Mouse (Mus musculus): ENCODE measurements around the gene Rassf3.

Gene Rassf3

GRCm38 (mm10) chr10:121492608-121493315, 16.6 kb upstream of the Rassf3 start:
- no peak for DNase-seq (ENCODE audit: low spot score in 2 of 2)

- DNase-seq (ENCODE audit: low spot score in 2 of 2): no peak
Measured at GRCm38 (mm10) chr10:121489941-121490340, 13.8 kb upstream of the Rassf3 start.

- peak in 1 of 2 experiments; percentile 37 for DNase-seq (ENCODE audit: low spot score in 2 of 2)
Measured at GRCm38 (mm10) chr10:121488623-121489299, 12.6 kb upstream of the Rassf3 start.

- no peak for DNase-seq (ENCODE audit: low spot score in 2 of 2)
Measured at GRCm38 (mm10) chr10:121487716-121488115, 11.6 kb upstream of the Rassf3 start.

GRCm38 (mm10) chr10:121486350-121486749, 10.2 kb upstream of the Rassf3 start:
- peak in 1 of 2 experiments; percentile 54 for DNase-seq (ENCODE audit: low spot score in 2 of 2)

- no peak for DNase-seq (ENCODE audit: low spot score in 2 of 2)
Measured at GRCm38 (mm10) chr10:121483364-121483763, 7.2 kb upstream of the Rassf3 start.

- no peak for DNase-seq (ENCODE audit: low spot score in 2 of 2)
Measured at GRCm38 (mm10) chr10:121481141-121481540, 5.0 kb upstream of the Rassf3 start.

- DNase-seq (ENCODE audit: low spot score in 2 of 2): no peak
Measured at GRCm38 (mm10) chr10:121479987-121480386, 3.8 kb upstream of the Rassf3 start.

- no peak for DNase-seq (ENCODE audit: low spot score in 2 of 2)
Measured at GRCm38 (mm10) chr10:121477433-121477832, 1.3 kb upstream of the Rassf3 start.

GRCm38 (mm10) chr10:121476968-121477337, 806 bp upstream of the Rassf3 start:
- no peak for DNase-seq (ENCODE audit: low spot score in 2 of 2)

GRCm38 (mm10) chr10:121475672-121476146, 438 bp downstream of the Rassf3 start:
- DNase-seq (ENCODE audit: low spot score in 2 of 2): peak; percentile 42 to 57

- DNase-seq (ENCODE audit: low spot score in 2 of 2): peak; percentile 31 to 42
Measured at GRCm38 (mm10) chr10:121475101-121475671, 961 bp downstream of the Rassf3 start.

- no peak for DNase-seq (ENCODE audit: low spot score in 2 of 2)
Measured at GRCm38 (mm10) chr10:121474288-121474687, 1.9 kb downstream of the Rassf3 start.

- peak in 1 of 2 experiments; percentile 28 for DNase-seq (ENCODE audit: low spot score in 2 of 2)
Measured at GRCm38 (mm10) chr10:121473723-121474215, 2.4 kb downstream of the Rassf3 start.

GRCm38 (mm10) chr10:121472593-121473217, 3.4 kb downstream of the Rassf3 start:
- DNase-seq (ENCODE audit: low spot score in 2 of 2): no peak

GRCm38 (mm10) chr10:121471570-121472197, 4.5 kb downstream of the Rassf3 start:
- DNase-seq (ENCODE audit: low spot score in 2 of 2): no peak

- no peak for DNase-seq (ENCODE audit: low spot score in 2 of 2)
Measured at GRCm38 (mm10) chr10:121469625-121470024, 6.5 kb downstream of the Rassf3 start.

- no peak for DNase-seq (ENCODE audit: low spot score in 2 of 2)
Measured at GRCm38 (mm10) chr10:121468985-121469384, 7.2 kb downstream of the Rassf3 start.

- no peak for DNase-seq (ENCODE audit: low spot score in 2 of 2)
Measured at GRCm38 (mm10) chr10:121468261-121468660, 7.9 kb downstream of the Rassf3 start.

GRCm38 (mm10) chr10:121467792-121468191, 8.4 kb downstream of the Rassf3 start:
- no peak for DNase-seq (ENCODE audit: low spot score in 2 of 2)

- DNase-seq (ENCODE audit: low spot score in 2 of 2): no peak
Measured at GRCm38 (mm10) chr10:121467016-121467415, 9.1 kb downstream of the Rassf3 start.

- no peak for DNase-seq (ENCODE audit: low spot score in 2 of 2)
Measured at GRCm38 (mm10) chr10:121465033-121465432, 11.1 kb downstream of the Rassf3 start.
